Mouse (Mus musculus) liver, adult (tissue): ENCODE measurements around the gene Afg3l1.

Experiments
- GATA4 ChIP-seq: IDR thresholded peaks from 2 replicates; pipeline ENCODE4 v1.6.1; 2014; ENCODE audit warnings: mild to moderate bottlenecking, low read length; ENCODE audit not compliant: insufficient replicate concordance

Afg3l1 gene

GRCm38 (mm10) chr8:123453951-123454350 lies 23.8 kb upstream of the Afg3l1 start:
- TF ChIP-seq GATA4 = no peak

- TF ChIP-seq GATA4 = no peak
Measured at GRCm38 (mm10) chr8:123454559-123454958, 23.1 kb upstream of the Afg3l1 start.

GRCm38 (mm10) chr8:123463651-123464050 lies 14.1 kb upstream of the Afg3l1 start:
- no peak for TF ChIP-seq GATA4

- no peak for TF ChIP-seq GATA4
Measured at GRCm38 (mm10) chr8:123467476-123467875, 10.2 kb upstream of the Afg3l1 start.

- TF ChIP-seq GATA4 = no peak
Measured at GRCm38 (mm10) chr8:123476911-123477736, 579 bp upstream of the Afg3l1 start.

GRCm38 (mm10) chr8:123478456-123479218 lies 934 bp downstream of the Afg3l1 start:
- TF ChIP-seq GATA4 = no peak

- TF ChIP-seq GATA4 = no peak
Measured at GRCm38 (mm10) chr8:123482627-123483026, 4.9 kb downstream of the Afg3l1 start.

GRCm38 (mm10) chr8:123491280-123492075 lies 13.8 kb downstream of the Afg3l1 start:
- TF ChIP-seq GATA4 = no peak

- no peak for TF ChIP-seq GATA4
Measured at GRCm38 (mm10) chr8:123492898-123493297, 15.2 kb downstream of the Afg3l1 start.

- no peak for TF ChIP-seq GATA4
Measured at GRCm38 (mm10) chr8:123497699-123498098, 20.0 kb downstream of the Afg3l1 start.

- TF ChIP-seq GATA4 = no peak
Measured at GRCm38 (mm10) chr8:123498963-123499362, 21.3 kb downstream of the Afg3l1 start.

GRCm38 (mm10) chr8:123499556-123499955 lies 21.9 kb downstream of the Afg3l1 start:
- no peak for TF ChIP-seq GATA4

GRCm38 (mm10) chr8:123502192-123502591 lies 24.5 kb downstream of the Afg3l1 start:
- no peak for TF ChIP-seq GATA4

GRCm38 (mm10) chr8:123503801-123504467 lies 26.2 kb downstream of the Afg3l1 start:
- TF ChIP-seq GATA4 = no peak

GRCm38 (mm10) chr8:123504591-123505195 lies 27.0 kb downstream of the Afg3l1 start:
- no peak for TF ChIP-seq GATA4

GRCm38 (mm10) chr8:123505267-123505666 lies 27.6 kb downstream of the Afg3l1 start:
- TF ChIP-seq GATA4 = no peak
